Mouse (Mus musculus) olfactory bulb, adult 2 months (tissue): Measurements from ENCODE around the gene Tmem131l. TPM values are rescaled to one million over a fixed set of nuclear protein-coding genes. Genes with fewer than 3 reads are reported as not detected.

Source experiments
- H3K27ac ChIP-seq: fragments of 200-500 bp; 2 replicates; pipeline ENCODE4 v1.5.1; 2012; ENCODE audit warnings: low read depth, low read length; ENCODE audit not compliant: insufficient read depth
- H3K4me1 ChIP-seq: fragments of 200-500 bp; 2 replicates; pipeline ENCODE4 v1.6.1; 2012; ENCODE audit warnings: low read length; ENCODE audit not compliant: control insufficient read depth, insufficient read depth
- H3K4me3 ChIP-seq: fragments of 200-500 bp; 2 replicates; pipeline ENCODE4 v1.5.1; 2012; ENCODE audit warnings: mild to moderate bottlenecking, low read depth, low read length, moderate library complexity; ENCODE audit not compliant: insufficient read depth
- CTCF ChIP-seq: fragments of 200-500 bp; IDR thresholded peaks from 2 replicates; pipeline ENCODE4 v1.5.1; 2012; ENCODE audit warnings: low read depth, mild to moderate bottlenecking, low read length, moderate library complexity; ENCODE audit not compliant: insufficient read depth
- POLR2A ChIP-seq: fragments of 200-500 bp; IDR thresholded peaks from 2 replicates; pipeline ENCODE4 v1.6.1; 2012; ENCODE audit warnings: mild to moderate bottlenecking, low read depth, low read length, moderate library complexity; ENCODE audit not compliant: insufficient read depth
- WGBS: fragments of 180-500 bp; shearing (Covaris S2); methylation state at CpG from one replicate; pipeline ENCODE4 v1.1.7; 2018; 5-methylcytosine and 5-hydroxymethylcytosine counted together
- polyA plus RNA-seq: library from polyadenylated mRNA; stranded (reverse); fragments of >200 nt; gene quantifications from 2 replicates; pipeline ENCODE4 v1.2.4, GENCODE M21; 2012; ENCODE audit warnings: low replicate concordance; ENCODE audit not compliant: missing spikeins, insufficient read depth, insufficient read length

The Tmem131l gene
- polyA plus RNA-seq, 1 experiment, result not detected

DNA sequence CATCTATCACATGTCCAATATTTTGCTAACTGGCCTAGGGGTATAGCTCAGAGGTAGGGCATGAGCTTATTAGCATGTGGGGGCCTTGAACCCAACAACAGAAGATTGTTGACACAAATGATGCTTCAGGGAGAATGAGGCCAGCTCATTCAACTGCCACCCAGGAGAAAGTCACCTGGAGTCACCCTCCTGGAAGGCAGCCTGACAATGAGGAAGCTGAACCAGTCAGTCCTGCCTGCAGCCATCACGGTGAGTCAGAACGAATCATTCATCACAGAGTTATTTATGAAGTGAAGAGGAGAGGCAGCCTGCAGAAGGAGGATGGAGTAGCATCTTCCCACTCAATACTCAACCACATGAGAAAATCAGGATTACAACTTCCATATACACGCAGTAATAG lies 124.9 kb downstream of the Tmem131l start:
- H3K27ac ChIP-seq, result no peak overlapping the region

GRCm38 (mm10) chr3:83910707-83911106 lies 129.3 kb downstream of the Tmem131l start:
- WGBS, result 90% methylated on average over 5 of the region's 5 CpGs

More for the DNA sequence above, 124.9 kb downstream of the Tmem131l start:
- Histone ChIP-seq H3K4me1 (peaks cover 2% of the 10 kb centered on the region; the same call in 1 of the 2 replicates), H3K4me3 (no peak overlapping the region)
- 65% methylated on average over 3 of the region's 3 CpGs for WGBS
- no peak for TF ChIP-seq POLR2A
- no peak for TF ChIP-seq CTCF

GRCm38 (mm10) chr3:83906185-83906584 lies 133.8 kb downstream of the Tmem131l start:
- H3K4me1 ChIP-seq, result peaks cover 4% of the 10 kb centered on the region; the same call in 1 of the 2 replicates
- H3K4me3 ChIP-seq, result no peak overlapping the region
- H3K27ac ChIP-seq, result no peak overlapping the region
- TF ChIP-seq CTCF (no peak), POLR2A (no peak)
- WGBS, result 95% methylated on average over 9 of the region's 9 CpGs

More at GRCm38 (mm10) chr3:83910707-83911106, 129.3 kb downstream of the Tmem131l start:
- no peak for TF ChIP-seq POLR2A
- no peak for TF ChIP-seq CTCF
- no peak overlapping the region for H3K4me3 ChIP-seq
- H3K4me1 ChIP-seq, result peaks cover 2% of the 10 kb centered on the region; the same call in 1 of the 2 replicates
- no peak overlapping the region for H3K27ac ChIP-seq

DNA sequence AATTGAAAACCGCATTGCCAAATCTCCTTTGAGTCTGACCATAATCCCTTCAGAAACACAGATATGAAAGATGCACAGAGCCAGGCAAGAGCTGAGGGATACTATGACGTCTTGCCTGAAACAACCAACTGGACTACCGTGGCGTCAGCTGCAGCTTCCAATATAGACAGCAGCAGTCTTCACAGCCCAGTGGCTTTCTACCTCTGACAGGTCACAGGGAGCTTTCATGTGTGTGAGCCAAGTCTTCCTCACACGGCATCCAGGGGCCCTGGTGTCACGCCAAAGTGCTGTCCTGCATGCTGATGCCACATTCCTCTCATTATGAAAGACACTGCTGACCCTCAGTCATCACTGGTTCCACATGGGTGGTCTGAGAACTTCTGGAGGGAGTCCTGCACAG lies 134.8 kb downstream of the Tmem131l start:
- peaks cover 4% of the 10 kb centered on the region; the same call in 1 of the 2 replicates for H3K4me1 ChIP-seq
- TF ChIP-seq POLR2A (no peak), CTCF (no peak)
- H3K27ac ChIP-seq, result no peak overlapping the region
- H3K4me3 ChIP-seq, result no peak overlapping the region
- 79% methylated on average over 6 of the region's 6 CpGs for WGBS

DNA sequence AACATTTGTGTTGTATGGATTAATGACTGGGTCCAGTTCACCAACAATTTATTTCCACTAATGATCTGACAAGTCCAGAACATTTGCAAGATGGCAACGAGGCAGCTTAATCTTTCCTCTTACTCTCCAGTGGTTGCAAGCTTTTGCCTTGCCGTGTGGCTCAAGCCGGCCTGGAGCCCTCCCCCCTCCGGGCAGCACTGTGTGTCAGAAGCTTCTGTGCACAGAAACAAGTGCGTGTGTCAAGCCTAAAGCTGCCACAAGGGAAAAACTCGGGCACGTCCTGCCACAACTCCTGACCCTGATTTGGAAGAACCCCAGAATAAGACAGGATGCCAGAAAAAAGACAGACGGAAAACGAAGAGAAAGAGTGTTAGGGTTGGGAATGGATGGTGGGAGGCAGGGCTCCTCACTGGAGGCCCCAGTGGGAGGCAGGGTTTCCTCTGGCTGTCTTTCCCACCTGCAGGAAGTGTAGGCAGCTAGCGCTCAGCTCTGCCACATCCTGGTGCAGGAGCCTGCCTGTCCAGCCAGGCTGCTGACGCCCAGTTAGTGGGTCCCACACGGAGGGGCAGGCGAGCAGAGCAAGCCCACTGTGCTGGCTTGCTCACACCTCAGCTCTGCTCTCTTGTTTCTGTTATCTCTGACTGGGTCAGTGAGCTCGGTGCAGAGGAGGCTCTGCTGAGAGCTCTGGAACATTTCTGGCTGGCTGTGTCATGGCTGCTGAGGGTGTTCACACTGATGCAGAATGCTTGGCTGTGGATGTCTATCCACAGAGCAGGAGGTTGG lies 135.6 kb downstream of the Tmem131l start:
- 50% methylated on average over 14 of the region's 14 CpGs for WGBS
- no peak overlapping the region for H3K27ac ChIP-seq

DNA sequence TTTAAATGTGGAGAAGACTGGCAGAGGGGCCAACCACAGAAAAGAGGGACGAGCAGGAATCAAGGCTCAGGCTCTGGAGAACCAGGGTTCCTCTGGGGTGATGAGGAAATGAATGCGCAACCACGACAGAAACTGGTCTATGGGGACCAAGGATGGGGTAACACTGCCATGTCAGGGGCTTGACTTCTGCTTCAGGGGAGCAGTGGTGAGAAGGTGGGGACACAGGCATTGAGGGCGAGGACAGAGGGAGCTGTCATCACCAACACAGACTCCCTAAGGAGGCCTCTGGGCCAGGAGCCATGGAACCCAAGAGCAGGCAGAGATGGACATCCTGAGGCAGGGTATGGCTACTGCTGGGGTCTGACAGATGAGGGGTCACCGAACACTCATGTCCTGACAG lies 137.0 kb downstream of the Tmem131l start:
- Histone ChIP-seq H3K4me3 (no peak overlapping the region), H3K27ac (no peak overlapping the region), H3K4me1 (peaks cover 4% of the 10 kb centered on the region; the same call in 1 of the 2 replicates)
- 92% methylated on average over 5 of the region's 5 CpGs for WGBS
- TF ChIP-seq POLR2A, result no peak
- TF ChIP-seq CTCF, result no peak

More for the DNA sequence above, 135.6 kb downstream of the Tmem131l start:
- H3K4me3 ChIP-seq, result no peak overlapping the region
- H3K4me1 ChIP-seq, result peaks cover 4% of the 10 kb centered on the region; the same call in 1 of the 2 replicates
- TF ChIP-seq CTCF (no peak), POLR2A (no peak)

GRCm38 (mm10) chr3:83902459-83902858 lies 137.5 kb downstream of the Tmem131l start:
- no peak overlapping the region for H3K4me3 ChIP-seq
- TF ChIP-seq POLR2A (no peak), CTCF (no peak)
- 97% methylated on average over 8 of the region's 8 CpGs for WGBS
- no peak overlapping the region for H3K27ac ChIP-seq
- H3K4me1 ChIP-seq, result peaks cover 4% of the 10 kb centered on the region; the same call in 1 of the 2 replicates

GRCm38 (mm10) chr3:83900756-83901373 lies 139.1 kb downstream of the Tmem131l start:
- 94% methylated on average over 12 of the region's 12 CpGs for WGBS
- Histone ChIP-seq H3K27ac (no peak overlapping the region), H3K4me3 (no peak overlapping the region), H3K4me1 (peaks cover 4% of the 10 kb centered on the region; the same call in 1 of the 2 replicates)
- no peak for TF ChIP-seq CTCF
- no peak for TF ChIP-seq POLR2A

- H3K4me1 ChIP-seq, result peaks cover 4% of the 10 kb centered on the region; the same call in 1 of the 2 replicates
- TF ChIP-seq CTCF, result 0 out of 2 replicates have a peak, but pooled peaks have one; percentile 21
- TF ChIP-seq POLR2A, result no peak
- WGBS, result 36% methylated on average over 8 of the region's 8 CpGs
- no peak overlapping the region for H3K27ac ChIP-seq
- H3K4me3 ChIP-seq, result no peak overlapping the region
Measured at GRCm38 (mm10) chr3:83899556-83899955, 140.4 kb downstream of the Tmem131l start.
